Mouse (Mus musculus) CH12.LX (cell line): ENCODE results near the gene Mavs. TPM values are rescaled to one million over a fixed set of nuclear protein-coding genes. Genes with fewer than 3 reads are reported as not detected.

ENCODE experiments used
- DNase-seq: peaks from one replicate; pipeline ENCODE4 v3.0.0-alpha.2; 2013; ENCODE audit errors: extremely low read depth
- H3K27ac ChIP-seq: 2 replicates; pipeline ENCODE4 v1.5.1; 2012; ENCODE audit warnings: low read depth, mild to moderate bottlenecking, control low read depth, moderate library complexity; ENCODE audit not compliant: insufficient read depth
- H3K27me3 ChIP-seq: replicated peaks from 2 replicates; pipeline ENCODE3; 2012; ENCODE audit warnings: inconsistent platforms
- H3K36me3 ChIP-seq, 2 experiments: replicated peaks in 1 of 2; 2 replicates each; pipeline versions ENCODE3 to v1.6.1; 2012; ENCODE audit warnings: inconsistent platforms in 1 of 2, low read length in 1 of 2, mild to moderate bottlenecking in 1 of 2, mixed read lengths in 1 of 2, moderate library complexity in 1 of 2; ENCODE audit not compliant: control insufficient read depth in 1 of 2, insufficient read depth in 1 of 2
- H3K4me1 ChIP-seq, 2 experiments: 2 replicates each; pipeline ENCODE4 v1.6.1; 2012; ENCODE audit warnings: inconsistent platforms in 1 of 2, moderate library complexity in 1 of 2; ENCODE audit not compliant: insufficient read depth in 2 of 2, control insufficient read depth in 1 of 2
- H3K4me2 ChIP-seq: 2 replicates; pipeline ENCODE4 v1.6.1; 2012; ENCODE audit warnings: low read depth, mild to moderate bottlenecking, control low read depth; ENCODE audit not compliant: poor library complexity, insufficient read depth, severe bottlenecking
- H3K4me3 ChIP-seq, 3 experiments: fragments of 150-350 bp in 1 of 3; sonication (generic) in 1 of 3; replicated peaks in 1 of 3; 2 replicates each; pipeline versions ENCODE3 to v1.5.1; 2011 to 2012; ENCODE audit warnings: low read depth in 2 of 3, low read length in 2 of 3, mild to moderate bottlenecking in 2 of 3, moderate library complexity in 2 of 3, control low read depth in 1 of 3, improper control_type of control experiment in 1 of 3, inconsistent platforms in 1 of 3, mixed read lengths in 1 of 3; ENCODE audit not compliant: poor library complexity in 1 of 3
- H3K79me2 ChIP-seq: replicated peaks from 2 replicates; pipeline ENCODE4 v1.6.1; 2012; ENCODE audit warnings: mild to moderate bottlenecking, moderate library complexity; ENCODE audit not compliant: control insufficient read depth, poor library complexity, insufficient read depth, severe bottlenecking; ENCODE audit errors: extremely low read depth
- H3K9ac ChIP-seq: 2 replicates; pipeline ENCODE4 v1.6.1; 2012; ENCODE audit warnings: low read depth, mild to moderate bottlenecking, control low read depth, moderate library complexity; ENCODE audit not compliant: insufficient read depth
- H3K9me3 ChIP-seq: replicated peaks from 2 replicates; pipeline ENCODE3; 2012; ENCODE audit warnings: low read length, inconsistent platforms, mixed read lengths
- BHLHE40 ChIP-seq: IDR thresholded peaks from 2 replicates; pipeline ENCODE4 v1.6.1; 2011; ENCODE audit warnings: mild to moderate bottlenecking, low read depth, low read length, improper control_type of control experiment
- CHD1 ChIP-seq: IDR thresholded peaks from 2 replicates; pipeline ENCODE4 v1.6.1; 2012; ENCODE audit warnings: low read depth, low read length, improper control_type of control experiment, inconsistent platforms
- CHD2 ChIP-seq: IDR thresholded peaks from 2 replicates; pipeline ENCODE4 v1.6.1; 2011; ENCODE audit warnings: low read length, improper control_type of control experiment
- CTCF ChIP-seq, 2 experiments: IDR thresholded peaks in 1 of 2; conservative IDR thresholded peaks in 1 of 2; 2 replicates each; pipeline ENCODE4 v1.5.1; 2011 to 2012; ENCODE audit warnings: low read depth in 2 of 2, low read length in 2 of 2, improper control_type of control experiment in 1 of 2, inconsistent platforms in 1 of 2, mild to moderate bottlenecking in 1 of 2, moderate library complexity in 1 of 2
- E2F4 ChIP-seq: IDR thresholded peaks from 2 replicates; pipeline ENCODE4 v1.6.1; 2011; ENCODE audit warnings: low read depth, low read length, improper control_type of control experiment; ENCODE audit not compliant: insufficient replicate concordance
- ELF1 ChIP-seq: IDR thresholded peaks from 2 replicates; pipeline ENCODE4 v1.6.1; 2014; ENCODE audit warnings: low read depth, mild to moderate bottlenecking, inconsistent platforms, low read length, improper control_type of control experiment
- EP300 ChIP-seq: IDR thresholded peaks from 2 replicates; pipeline ENCODE4 v1.6.1; 2011; ENCODE audit warnings: low read length, improper control_type of control experiment
- ETS1 ChIP-seq: conservative IDR thresholded peaks from 2 replicates; pipeline ENCODE4 v1.6.1; 2012; ENCODE audit warnings: low read depth, mild to moderate bottlenecking, inconsistent platforms, low read length, improper control_type of control experiment, moderate library complexity
- GABPA ChIP-seq: IDR thresholded peaks from 2 replicates; pipeline ENCODE4 v1.6.1; 2012; ENCODE audit warnings: low read depth, low read length, improper control_type of control experiment, inconsistent platforms; ENCODE audit not compliant: insufficient replicate concordance
- HCFC1 ChIP-seq: IDR thresholded peaks from 2 replicates; pipeline ENCODE4 v1.6.1; 2012; ENCODE audit warnings: low read depth, mild to moderate bottlenecking, inconsistent platforms, low read length, improper control_type of control experiment
- IRF4 ChIP-seq: IDR thresholded peaks from 2 replicates; pipeline ENCODE4 v1.6.1; 2014; ENCODE audit warnings: low read depth, mild to moderate bottlenecking, inconsistent platforms, low read length, improper control_type of control experiment
- JUN ChIP-seq: IDR thresholded peaks from 2 replicates; pipeline ENCODE4 v1.6.1; 2011; ENCODE audit warnings: low read depth, mild to moderate bottlenecking, low read length, improper control_type of control experiment, moderate library complexity; ENCODE audit not compliant: insufficient read depth
- JUND ChIP-seq: conservative IDR thresholded peaks from 2 replicates; pipeline ENCODE4 v1.6.1; 2011; ENCODE audit warnings: low read depth, low read length, improper control_type of control experiment
- KAT2A ChIP-seq: IDR thresholded peaks from 2 replicates; pipeline ENCODE4 v1.6.1; 2012; ENCODE audit warnings: low read length, improper control_type of control experiment, inconsistent platforms; ENCODE audit not compliant: insufficient replicate concordance
- MAFK ChIP-seq: IDR thresholded peaks from 2 replicates; pipeline ENCODE4 v1.6.1; 2011; ENCODE audit warnings: low read length, improper control_type of control experiment; ENCODE audit not compliant: insufficient replicate concordance
- MAX ChIP-seq: IDR thresholded peaks from 2 replicates; pipeline ENCODE4 v1.6.1; 2011; ENCODE audit warnings: low read length, improper control_type of control experiment
- MAZ ChIP-seq: IDR thresholded peaks from 2 replicates; pipeline ENCODE4 v1.6.1; 2012; ENCODE audit warnings: low read depth, mild to moderate bottlenecking, inconsistent platforms, low read length, improper control_type of control experiment, moderate library complexity
- MEF2A ChIP-seq: IDR thresholded peaks from 2 replicates; pipeline ENCODE4 v1.6.1; 2014; ENCODE audit warnings: low read depth, mild to moderate bottlenecking, inconsistent platforms, low read length, improper control_type of control experiment, borderline replicate concordance
- MXI1 ChIP-seq: IDR thresholded peaks from 2 replicates; pipeline ENCODE4 v1.6.1; 2011; ENCODE audit warnings: mild to moderate bottlenecking, low read depth, low read length, improper control_type of control experiment
- MYC ChIP-seq: IDR thresholded peaks from 2 replicates; pipeline ENCODE4 v1.6.1; 2011; ENCODE audit warnings: low read depth, mild to moderate bottlenecking, improper control_type of control experiment, low read length
- NELFE ChIP-seq: IDR thresholded peaks from 2 replicates; pipeline ENCODE4 v1.6.1; 2011; ENCODE audit warnings: low read depth, low read length, improper control_type of control experiment
- NRF1 ChIP-seq: IDR thresholded peaks from 2 replicates; pipeline ENCODE4 v1.6.1; 2014; ENCODE audit warnings: low read depth, mild to moderate bottlenecking, inconsistent platforms, low read length, improper control_type of control experiment, moderate library complexity
- PAX5 ChIP-seq: IDR thresholded peaks from 2 replicates; pipeline ENCODE4 v1.6.1; 2012; ENCODE audit warnings: low read length, inconsistent platforms, mixed read lengths
- POLR2A ChIP-seq: IDR thresholded peaks from 2 replicates; pipeline ENCODE4 v1.6.1; 2011; ENCODE audit warnings: low read depth, mild to moderate bottlenecking, improper control_type of control experiment, low read length
- POLR2AphosphoS2 ChIP-seq: IDR thresholded peaks from 2 replicates; pipeline ENCODE4 v1.6.1; 2011; ENCODE audit warnings: low read depth, low read length, improper control_type of control experiment
- RAD21 ChIP-seq: IDR thresholded peaks from 2 replicates; pipeline ENCODE4 v1.6.1; 2011; ENCODE audit warnings: low read depth, mild to moderate bottlenecking, low read length, improper control_type of control experiment, moderate library complexity
- RCOR1 ChIP-seq: conservative IDR thresholded peaks from 2 replicates; pipeline ENCODE4 v1.6.1; 2012; ENCODE audit warnings: low read depth, mild to moderate bottlenecking, inconsistent platforms, low read length, improper control_type of control experiment
- SIN3A ChIP-seq: IDR thresholded peaks from 2 replicates; pipeline ENCODE4 v1.6.1; 2012; ENCODE audit warnings: low read length, improper control_type of control experiment, inconsistent platforms
- SMC3 ChIP-seq: IDR thresholded peaks from 2 replicates; pipeline ENCODE4 v1.6.1; 2011; ENCODE audit warnings: low read depth, low read length, improper control_type of control experiment
- TBP ChIP-seq: conservative IDR thresholded peaks from 2 replicates; pipeline ENCODE4 v1.6.1; 2011; ENCODE audit warnings: low read depth, low read length, improper control_type of control experiment
- TCF12 ChIP-seq: IDR thresholded peaks from 2 replicates; pipeline ENCODE4 v1.6.1; 2014; ENCODE audit warnings: low read depth, mild to moderate bottlenecking, inconsistent platforms, low read length, improper control_type of control experiment
- UBTF ChIP-seq: IDR thresholded peaks from 2 replicates; pipeline ENCODE4 v1.6.1; 2012; ENCODE audit warnings: low read depth, mild to moderate bottlenecking, inconsistent platforms, low read length, improper control_type of control experiment, moderate library complexity
- USF1 ChIP-seq: IDR thresholded peaks from 2 replicates; pipeline ENCODE4 v1.6.1; 2014; ENCODE audit warnings: low read depth, mild to moderate bottlenecking, inconsistent platforms, low read length, improper control_type of control experiment
- USF2 ChIP-seq: conservative IDR thresholded peaks from 2 replicates; pipeline ENCODE4 v1.6.1; 2011; ENCODE audit warnings: low read depth, low read length, improper control_type of control experiment
- ZC3H11A ChIP-seq: IDR thresholded peaks from 2 replicates; pipeline ENCODE4 v1.6.1; 2012; ENCODE audit warnings: low read depth, mild to moderate bottlenecking, inconsistent platforms, low read length, improper control_type of control experiment
- ZKSCAN1 ChIP-seq: IDR thresholded peaks from 2 replicates; pipeline ENCODE4 v1.6.1; 2012; ENCODE audit warnings: low read depth, inconsistent platforms, low read length, improper control_type of control experiment, borderline replicate concordance
- ZMIZ1 ChIP-seq: IDR thresholded peaks from 2 replicates; pipeline ENCODE4 v1.6.1; 2012; ENCODE audit warnings: low read depth, mild to moderate bottlenecking, inconsistent platforms, low read length, improper control_type of control experiment
- ZNF384 ChIP-seq: IDR thresholded peaks from 2 replicates; pipeline ENCODE4 v1.6.1; 2012; ENCODE audit warnings: low read depth, low read length, improper control_type of control experiment, inconsistent platforms
- dilution Hi-C: fragments of 300-500 bp; cut with MboI; formaldehyde crosslinking; loops from 2 replicates; pipeline ENCODE4 v1.14.3; 2020; ENCODE audit warnings: low sequenced_read_pairs; ENCODE audit not compliant: extremely low pct_unique_long_range_greater_than_20kb, extremely low pct_ligation_motif_present
- in situ Hi-C: fragments of 300-500 bp; cut with MboI; formaldehyde crosslinking; loops from 3 replicates; pipeline ENCODE4 v1.14.3; 2019; ENCODE audit warnings: low sequenced_read_pairs, low pct_ligation_motif_present, low pct_unique_long_range_greater_than_20kb, mixed read lengths
- polyA plus RNA-seq: library from polyadenylated mRNA; unstranded; fragments of >175 nt; gene quantifications from 2 replicates; pipeline ENCODE4 v1.2.1, GENCODE M21; 2012; ENCODE audit warnings: low read depth; ENCODE audit not compliant: insufficient read length
- total RNA-seq, 2 experiments: library from RNA; depleted of rRNA; stranded (reverse); fragments of 300-350 nt in 1 of 2; fragments of >200 nt in 1 of 2; gene quantifications; 2 replicates each; pipeline ENCODE4 v1.2.3; 2012 to 2014

The Mavs gene
- total and polyA plus RNA-seq, 3 experiments: 18.5 to 34.5 (median 25.6) TPM

- in situ Hi-C loops (loop anchor here (25.0 kb wide), 1 partner anchor 250 kb away; no protein-coding TSS in a partner anchor), dilution Hi-C loops (no loop called here)
- H3K9me3 ChIP-seq: no peaks in the 10 kb centered on the region
- peak within 1 kb of the TSS; percentile 79 for H3K4me2 ChIP-seq
- DNase-seq: peak; percentile 96
- peak within 1 kb of the TSS; percentile 75 to 82 (median 76) for H3K4me3 ChIP-seq
- H3K27me3 ChIP-seq: no peaks in the 10 kb centered on the region
- peaks cover 0 to 13% of the 10 kb centered on the region in 2 experiments for H3K36me3 ChIP-seq
- peak within 1 kb of the TSS; percentile 74 for H3K27ac ChIP-seq
- peak; percentile 63; the same call in 1 of the 2 replicates for TF ChIP-seq TBP
- peak; percentile 98 for TF ChIP-seq NRF1
- TF ChIP-seq JUN: no peak
- TF ChIP-seq UBTF: no peak
- TF ChIP-seq RCOR1: peak; percentile 47; the same call in 1 of the 2 replicates
- 0 out of 2 replicates have a peak, but pooled peaks have one; percentile 22 for TF ChIP-seq MAX
- TF ChIP-seq POLR2A: peak; percentile 87
- peak; percentile 92 for TF ChIP-seq ZMIZ1
- TF ChIP-seq EP300: no peak
- peak; percentile 85 for TF ChIP-seq TCF12
- TF ChIP-seq MYC: no peak
- TF ChIP-seq BHLHE40: 0 out of 2 replicates have a peak, but pooled peaks have one; percentile 9
- TF ChIP-seq CHD2: peak; percentile 89
- peak; percentile 55 for TF ChIP-seq MXI1
- TF ChIP-seq USF2: no peak
- no peak for TF ChIP-seq ZKSCAN1
- no peak for TF ChIP-seq ETS1
- peak; percentile 67 for TF ChIP-seq HCFC1
- no peak for TF ChIP-seq JUND
- TF ChIP-seq RAD21: peak; percentile 15
- TF ChIP-seq MAFK: no peak
- 0 out of 2 replicates have a peak, but pooled peaks have one; percentile 59 for TF ChIP-seq E2F4
- TF ChIP-seq IRF4: 0 out of 2 replicates have a peak, but pooled peaks have one; percentile 5
- peak; percentile 33; the same call in 1 of the 2 replicates for TF ChIP-seq MAZ
- TF ChIP-seq PAX5: no peak
- TF ChIP-seq MEF2A: no peak
- no peak for TF ChIP-seq GABPA
- TF ChIP-seq CTCF (conservative IDR thresholded peaks at IDR 0.05 in 1 of 2, IDR thresholded peaks at IDR 0.05 in 1 of 2; ENCODE audit: low read depth in 2 of 2, low read length in 2 of 2): peak in 1 of 2 experiments; percentile 50; a peak in 2 of 4 replicates
- peak; percentile 77 for TF ChIP-seq SIN3A
- peak; percentile 57; the same call in 1 of the 2 replicates for TF ChIP-seq POLR2AphosphoS2
- peak; percentile 95 for TF ChIP-seq NELFE
- TF ChIP-seq CHD1: no peak; the same call in 1 of the 2 replicates
- peak; percentile 70 for TF ChIP-seq ELF1
- peak; percentile 8 for TF ChIP-seq SMC3
- TF ChIP-seq KAT2A: 0 out of 2 replicates have a peak, but pooled peaks have one; percentile 55
- TF ChIP-seq ZNF384: no peak
- no peak for TF ChIP-seq ZC3H11A
- no peak for TF ChIP-seq USF1
- H3K9ac ChIP-seq: peak within 1 kb of the TSS; percentile 96
- H3K4me1 ChIP-seq: peaks cover 6 to 27% of the 10 kb centered on the region in 2 experiments
- peaks cover 31% of the 10 kb centered on the region for H3K79me2 ChIP-seq
Observed at GRCm38 (mm10) chr2:131262213-131262672, 28.4 kb downstream of the Mavs start, which contains the start of gene Pank2. Gene Pank2 (plus strand): TSS chr2:131262495.
